Mouse (Mus musculus): Measurements from ENCODE around the gene Lrcol1. TPM values are rescaled to one million over a fixed set of nuclear protein-coding genes. Genes with fewer than 3 reads are reported as not detected.
A peak's percentile ranks its signal among the peaks of the same experiment; 100 is the strongest.

Lrcol1 gene
- not detected for total RNA-seq (2021)

GRCm38 (mm10) chr5:110344524-110344923 is at the start of gene Lrcol1:
Gene Lrcol1, plus strand, starts transcription at chr5:110344730.
- no peak for DNase-seq

- DNase-seq: no peak
Measured at GRCm38 (mm10) chr5:110296637-110297036, 47.9 kb upstream of the Lrcol1 start.

- DNase-seq: no peak
Measured at GRCm38 (mm10) chr5:110300591-110300990, 43.9 kb upstream of the Lrcol1 start.

- DNase-seq: no peak
Measured at GRCm38 (mm10) chr5:110308861-110309260, 35.7 kb upstream of the Lrcol1 start.

- no peak for DNase-seq
Measured at GRCm38 (mm10) chr5:110313127-110313526, 31.4 kb upstream of the Lrcol1 start.

- DNase-seq: no peak
Measured at GRCm38 (mm10) chr5:110330508-110330907, 14.0 kb upstream of the Lrcol1 start.

- no peak for DNase-seq
Measured at GRCm38 (mm10) chr5:110338792-110339191, 5.7 kb upstream of the Lrcol1 start.

GRCm38 (mm10) chr5:110342648-110343284 is 1.8 kb upstream of the Lrcol1 start, which contains the start of gene P2rx2:
Gene P2rx2, minus strand, starts transcription at chr5:110343212.
- DNase-seq: no peak

- DNase-seq: no peak
Measured at GRCm38 (mm10) chr5:110345553-110345952, 1.0 kb downstream of the Lrcol1 start.

- no peak for DNase-seq
Measured at GRCm38 (mm10) chr5:110347006-110347405, 2.5 kb downstream of the Lrcol1 start.

GRCm38 (mm10) chr5:110354716-110355115 is 10.2 kb downstream of the Lrcol1 start:
- no peak for DNase-seq

GRCm38 (mm10) chr5:110357531-110358179 is 13.1 kb downstream of the Lrcol1 start:
- peak; percentile 74 to 78 for DNase-seq

- DNase-seq: no peak
Measured at GRCm38 (mm10) chr5:110361465-110361864, 16.9 kb downstream of the Lrcol1 start.

GRCm38 (mm10) chr5:110362813-110363178 is 18.3 kb downstream of the Lrcol1 start:
- no peak for DNase-seq

- peak; percentile 76 to 78 for DNase-seq
Measured at GRCm38 (mm10) chr5:110363179-110363821, 18.8 kb downstream of the Lrcol1 start.

- DNase-seq: no peak
Measured at GRCm38 (mm10) chr5:110363822-110364545, 19.5 kb downstream of the Lrcol1 start.

GRCm38 (mm10) chr5:110376802-110377433 is 32.4 kb downstream of the Lrcol1 start:
- DNase-seq: peak; percentile 71 to 72

GRCm38 (mm10) chr5:110378181-110378583 is 33.7 kb downstream of the Lrcol1 start:
- DNase-seq: peak in 1 of 2 experiments; percentile 38

- DNase-seq: no peak
Measured at GRCm38 (mm10) chr5:110379086-110379485, 34.6 kb downstream of the Lrcol1 start.

GRCm38 (mm10) chr5:110379823-110380222 is 35.3 kb downstream of the Lrcol1 start:
- no peak for DNase-seq

GRCm38 (mm10) chr5:110384491-110384890 is 40.0 kb downstream of the Lrcol1 start:
- DNase-seq: no peak

GRCm38 (mm10) chr5:110385263-110385662 is 40.7 kb downstream of the Lrcol1 start:
- no peak for DNase-seq

Measured in layer of hippocampus, postnatal 36 days (tissue).